Comparison of ENCODE assay signal across 9 mouse cellular contexts in the genomic region with DNA sequence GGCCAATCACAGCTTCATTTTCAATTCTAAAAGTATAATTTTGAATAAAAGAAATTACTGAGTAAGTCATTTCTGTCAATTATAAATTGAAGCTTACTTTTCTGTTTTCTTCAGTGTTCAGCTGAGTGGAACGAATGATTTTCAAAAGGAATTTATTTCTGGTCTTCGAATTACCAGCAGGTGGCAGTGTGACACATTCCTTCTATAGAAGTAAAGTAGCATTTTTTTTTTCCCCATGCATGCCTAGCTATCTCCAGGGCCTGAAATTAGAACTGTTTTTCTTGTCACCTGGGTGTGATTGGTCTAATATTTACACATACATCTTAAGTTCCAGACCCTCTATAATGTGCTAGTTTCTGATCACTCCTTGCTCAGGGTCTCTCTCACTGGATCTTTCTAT.
DNase-seq lines count a peak whose midpoint lies in the region; ATAC-seq and TF ChIP-seq lines count a peak whose summit lies in the region.
"Had no signal": no experiment of that assay in that cellular context is flagged by ENCODE, and none has a peak within 500 bp of the region (broad histone marks: within the 10 kb centered on the region; RNA-seq: fewer than 3 reads in every experiment).

No protein-coding gene starts in this region.

- H3K27ac ChIP-seq in gastrocnemius, adult 2 months: no peak overlapping the region
- H3K27ac ChIP-seq in lung, postnatal 0 days (ENCODE audit: low read length): no peak overlapping the region

- TF ChIP-seq EP300 in lung, postnatal 0 days (IDR thresholded peaks at IDR 0.05): no peak

- 21% methylated on average over 2 of the region's 2 CpGs for WGBS in lung, postnatal 0 days

- H3K9ac ChIP-seq in lung, postnatal 0 days (replicated peaks; ENCODE audit: low read depth): no peak overlapping the region

- H3K4me1 ChIP-seq in lung, postnatal 0 days (ENCODE audit: insufficient read depth, low read depth, low read length): no peaks in the 10 kb centered on the region

- no peak overlapping the region for H3K4me3 ChIP-seq in gastrocnemius, adult 2 months
- no peak overlapping the region for H3K4me3 ChIP-seq in lung, postnatal 0 days (ENCODE audit: low read depth, low read length)
- H3K4me3 ChIP-seq: erythroblast, embryonic 14.5 days had no signal

- no peak for ATAC-seq in lung, postnatal 0 days
- ATAC-seq in erythroblast, adult 5-6 weeks (replicated peaks; ENCODE audit: low FRiP score, poor library complexity, severe bottlenecking): no peak

- DNase-seq in gastrocnemius, adult 2 months: no peak
- no peak for DNase-seq in gastrocnemius, postnatal 25 days
- peak; percentile 43 for DNase-seq in lung, postnatal 0 days (ENCODE audit: low spot score)
- DNase-seq in lung, adult 18-20 months: no peak
- DNase-seq in brain, adult 2 months (ENCODE audit: low read depth, low spot score): peak; percentile 59
- DNase-seq in retina, postnatal 1 day: peak; percentile 39
- DNase-seq in ovary, postnatal 36 days (ENCODE audit: low spot score): no peak

- no peaks in the 10 kb centered on the region for H3K9me3 ChIP-seq in lung, postnatal 0 days (ENCODE audit: low read length)

- intact Hi-C loops in gastrocnemius, adult 2 months (cut with DNase I): no loop called here

- peak; percentile 44 for TF ChIP-seq CTCF in gastrocnemius, adult 2 months (IDR thresholded peaks at IDR 0.05)
- peak; percentile 42 for TF ChIP-seq CTCF in lung, postnatal 0 days (IDR thresholded peaks at IDR 0.05)

- no peak overlapping the region for H3K4me2 ChIP-seq in lung, postnatal 0 days (replicated peaks; ENCODE audit: low read depth, low read length)

- H3K36me3 ChIP-seq in lung, postnatal 0 days (ENCODE audit: insufficient read depth, low read length): no peaks in the 10 kb centered on the region

- no peaks in the 10 kb centered on the region for H3K27me3 ChIP-seq in lung, postnatal 0 days (replicated peaks; ENCODE audit: insufficient read depth, low read length)

Comparison
In these comparisons a context has a peak if more than half of its experiments do, and no peak if none do; other contexts are left out.
1. DNase-seq: peak in lung, postnatal 0 days (single experiment), brain, adult 2 months (single experiment) and retina, postnatal 1 day (single experiment); none in gastrocnemius, adult 2 months (single experiment), gastrocnemius, postnatal 25 days (single experiment), lung, adult 18-20 months (0 of 2) and ovary, postnatal 36 days (single experiment).